Mouse (Mus musculus) forebrain, embryonic 12.5 days (tissue): Measurements from ENCODE around the gene Pkp4. TPM values are rescaled to one million over a fixed set of nuclear protein-coding genes. Genes with fewer than 3 reads are reported as not detected.
"Not testable (repeated sequence)": the region's sequence is repeated elsewhere in the genome, so short reads cannot be mapped to it uniquely, and the experiment has no call there.

Source experiments
- ATAC-seq: fragments of 200-750 bp; cut with Nextera tagmentation; 2 replicates; pipeline ENCODE4 v1.8.0; 2017; ENCODE audit warnings: moderate TSS enrichment; ENCODE audit not compliant: low FRiP score
- H3K27ac ChIP-seq: fragments of 300-500 bp; sonication (generic); 2 replicates; pipeline ENCODE4 v1.5.1; 2016; ENCODE audit warnings: mild to moderate bottlenecking
- H3K27me3 ChIP-seq: fragments of 300-500 bp; sonication (generic); 2 replicates; pipeline ENCODE4 v1.6.1; 2016; ENCODE audit warnings: mild to moderate bottlenecking
- H3K36me3 ChIP-seq: fragments of 300-500 bp; sonication (generic); replicated peaks from 2 replicates; pipeline ENCODE4 v1.6.1; 2016; ENCODE audit warnings: mild to moderate bottlenecking
- H3K4me1 ChIP-seq: fragments of 300-500 bp; sonication (generic); 2 replicates; pipeline ENCODE4 v1.6.1; 2016
- H3K4me2 ChIP-seq: fragments of 300-500 bp; sonication (generic); 2 replicates; pipeline ENCODE4 v1.6.1; 2016; ENCODE audit warnings: mild to moderate bottlenecking, moderate library complexity
- H3K4me3 ChIP-seq: fragments of 300-500 bp; sonication (generic); replicated peaks from 2 replicates; pipeline ENCODE4 v1.5.1; 2016; ENCODE audit warnings: mild to moderate bottlenecking
- H3K9ac ChIP-seq: fragments of 300-500 bp; sonication (generic); 2 replicates; pipeline ENCODE4 v1.6.1; 2016; ENCODE audit warnings: mild to moderate bottlenecking
- H3K9me3 ChIP-seq: fragments of 300-500 bp; sonication (generic); 2 replicates; pipeline ENCODE4 v1.6.1; 2016
- WGBS: fragments of 180-500 bp; shearing (Covaris S2); methylation state at CpG from one replicate; pipeline ENCODE4 v1.1.7; 2016; 5-methylcytosine and 5-hydroxymethylcytosine counted together
- polyA plus RNA-seq: library from polyadenylated mRNA; unstranded; fragments of >200 nt; fragmentation: Nextera tagmentation; extraction: Ambion mirVana; gene quantifications from 2 replicates; pipeline ENCODE4 v1.2.1, GENCODE M21; 2016

The Pkp4 gene
- polyA plus RNA-seq, 1 experiment from 2014 or later: 19.0 TPM

DNA sequence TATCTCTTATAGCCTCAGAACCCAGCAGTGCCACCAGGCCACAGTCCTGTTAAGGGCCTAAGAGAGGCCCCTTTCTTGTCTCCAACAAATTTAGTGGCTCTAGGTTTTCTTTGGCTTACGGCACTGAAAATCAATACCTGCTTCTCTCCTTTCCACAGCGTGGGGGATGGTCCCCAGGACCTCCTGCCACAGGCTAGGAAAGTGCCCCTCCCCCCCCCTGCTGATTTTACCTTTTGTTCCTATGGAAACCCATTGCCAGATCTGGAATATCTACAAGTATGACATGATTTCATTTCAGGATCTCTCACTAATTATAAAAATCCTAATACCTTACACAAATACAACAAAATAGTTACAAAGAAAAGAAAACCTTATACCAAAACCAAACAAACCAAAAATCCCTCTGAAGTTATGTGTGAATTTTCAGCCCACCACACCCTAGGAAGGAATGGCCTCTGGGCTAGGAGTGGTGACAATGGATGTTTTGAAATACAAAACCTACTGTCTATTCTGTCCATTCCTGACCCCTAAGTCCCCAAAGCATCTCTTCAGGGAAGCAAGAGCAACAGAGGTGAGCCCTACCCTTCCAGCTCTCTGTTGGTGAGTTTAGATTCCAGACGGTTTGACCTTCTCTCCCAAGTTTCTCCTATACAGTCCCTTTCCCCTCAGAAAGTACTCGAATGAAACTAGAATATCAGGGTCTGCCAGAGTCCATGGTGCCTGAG lies 224.7 kb downstream of the Pkp4 start:
- ATAC-seq: no peak
- H3K4me2 ChIP-seq: no peak overlapping the region

DNA sequence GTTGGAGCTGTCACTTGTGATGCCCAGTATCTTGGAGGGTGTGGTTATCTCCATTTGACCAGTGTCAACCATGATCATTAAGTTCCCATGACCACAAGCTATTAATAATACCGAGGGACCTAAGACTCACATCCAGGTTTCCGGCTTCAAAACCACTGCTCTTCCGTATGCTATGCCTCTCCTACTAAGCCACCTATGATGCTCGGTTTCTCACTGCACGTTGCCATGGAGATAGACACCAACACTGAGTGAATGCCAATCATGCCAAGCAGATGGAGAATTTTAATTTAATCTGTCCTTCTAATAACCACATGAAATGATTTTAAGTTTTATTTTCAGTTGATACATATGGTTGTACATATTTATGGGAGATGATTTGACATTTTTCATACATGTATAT lies 229.3 kb downstream of the Pkp4 start:
- no peak for ATAC-seq

More for the DNA sequence above, 224.7 kb downstream of the Pkp4 start:
- Histone ChIP-seq H3K9ac (no peak overlapping the region), H3K36me3 (no peaks in the 10 kb centered on the region), H3K27me3 (no peaks in the 10 kb centered on the region), H3K9me3 (no peaks in the 10 kb centered on the region), H3K4me1 (no peaks in the 10 kb centered on the region), H3K4me3 (no peak overlapping the region), H3K27ac (no peak overlapping the region)
- WGBS: 70% methylated on average over 4 of the region's 4 CpGs

DNA sequence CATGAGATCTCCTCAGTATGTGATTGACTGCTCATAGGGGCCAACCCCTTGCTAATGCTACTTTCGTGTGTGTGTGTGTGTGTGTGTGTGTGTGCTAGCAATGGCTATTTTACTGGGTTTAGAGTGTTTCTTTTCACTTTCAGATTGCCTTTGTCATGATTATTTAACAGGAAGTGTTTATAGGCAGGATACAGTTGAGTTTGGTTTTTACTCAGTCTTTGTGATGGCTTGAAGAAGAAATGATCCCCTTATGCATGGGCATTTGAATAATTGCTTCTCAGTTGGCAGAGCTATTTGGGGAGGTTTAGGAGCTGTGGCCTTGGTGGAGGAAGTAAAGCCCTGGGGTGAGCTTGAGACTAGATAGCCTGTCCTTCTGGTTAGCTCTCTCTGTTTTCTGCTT lies 232.5 kb downstream of the Pkp4 start:
- no peaks in the 10 kb centered on the region for H3K27me3 ChIP-seq
- no peak overlapping the region for H3K4me2 ChIP-seq
- WGBS: 83% methylated on average over 1 of the region's 1 CpGs
- no peak overlapping the region for H3K4me3 ChIP-seq
- ATAC-seq: no peak
- H3K27ac ChIP-seq: no peak overlapping the region
- H3K9me3 ChIP-seq: no peaks in the 10 kb centered on the region
- H3K9ac ChIP-seq: no peak overlapping the region
- H3K4me1 ChIP-seq: no peaks in the 10 kb centered on the region
- no peaks in the 10 kb centered on the region for H3K36me3 ChIP-seq

More for the DNA sequence above, 229.3 kb downstream of the Pkp4 start:
- Histone ChIP-seq H3K4me3 (no peak overlapping the region), H3K27me3 (no peaks in the 10 kb centered on the region), H3K27ac (no peak overlapping the region), H3K36me3 (no peaks in the 10 kb centered on the region), H3K9me3 (no peaks in the 10 kb centered on the region), H3K4me2 (no peak overlapping the region), H3K4me1 (no peaks in the 10 kb centered on the region), H3K9ac (no peak overlapping the region)
- WGBS: 87% methylated on average over 5 of the region's 5 CpGs

DNA sequence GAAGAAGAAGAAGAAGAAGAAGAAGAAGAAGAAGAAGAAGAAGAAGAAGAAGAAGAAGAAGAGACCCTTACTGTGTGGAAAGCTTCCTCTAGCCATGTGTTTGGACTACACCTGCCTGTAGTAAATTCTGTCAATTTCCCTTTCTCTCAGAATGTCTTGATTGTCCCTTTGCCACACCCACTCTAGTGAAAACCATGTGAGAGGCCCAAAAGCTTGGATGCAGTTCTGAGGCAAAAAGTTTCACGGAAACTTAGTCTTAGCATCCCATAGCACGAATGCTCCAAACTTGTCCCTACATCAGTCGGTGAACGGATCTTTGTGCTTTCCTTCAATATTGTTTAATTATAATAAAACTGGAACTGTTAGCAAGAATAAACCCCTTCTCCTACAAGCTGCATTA lies 234.0 kb downstream of the Pkp4 start:
- no peaks in the 10 kb centered on the region for H3K27me3 ChIP-seq
- no peak overlapping the region for H3K27ac ChIP-seq
- no peaks in the 10 kb centered on the region for H3K36me3 ChIP-seq
- no peaks in the 10 kb centered on the region for H3K4me1 ChIP-seq
- no peaks in the 10 kb centered on the region for H3K9me3 ChIP-seq
- H3K9ac ChIP-seq: no peak overlapping the region
- no peak overlapping the region for H3K4me3 ChIP-seq
- 97% methylated on average over 4 of the region's 4 CpGs for WGBS
- no peak overlapping the region for H3K4me2 ChIP-seq
- ATAC-seq: no peak

DNA sequence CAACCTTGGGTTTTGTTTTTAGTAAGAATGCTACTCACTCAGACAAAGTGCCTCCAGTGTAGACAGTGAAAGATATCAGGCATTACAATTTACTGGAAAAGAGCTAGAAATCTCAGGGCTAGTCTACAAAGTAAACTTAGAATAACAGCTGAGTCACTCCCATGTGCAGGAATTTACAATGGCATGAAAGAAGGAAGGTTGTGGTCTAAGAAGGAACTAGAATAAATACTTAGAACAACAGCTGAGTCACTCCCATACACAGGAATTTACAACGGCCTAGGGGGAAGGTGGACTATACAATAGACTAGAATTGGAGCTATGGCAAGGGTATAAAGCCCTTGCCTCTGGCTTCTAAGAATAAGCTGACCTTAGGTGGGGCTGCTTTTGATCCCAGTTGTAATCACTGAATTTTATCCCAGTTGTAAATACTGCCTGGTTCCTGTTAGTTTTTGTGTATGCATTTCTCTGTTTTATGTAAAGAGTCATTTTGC lies 234.6 kb downstream of the Pkp4 start:
- H3K36me3 ChIP-seq, H3K27ac ChIP-seq, H3K4me2 ChIP-seq, H3K4me1 ChIP-seq, H3K9me3 ChIP-seq, H3K9ac ChIP-seq, H3K4me3 ChIP-seq, H3K27me3 ChIP-seq, ATAC-seq: not testable (repeated sequence)
- 74% methylated on average over 1 of the region's 1 CpGs for WGBS

DNA sequence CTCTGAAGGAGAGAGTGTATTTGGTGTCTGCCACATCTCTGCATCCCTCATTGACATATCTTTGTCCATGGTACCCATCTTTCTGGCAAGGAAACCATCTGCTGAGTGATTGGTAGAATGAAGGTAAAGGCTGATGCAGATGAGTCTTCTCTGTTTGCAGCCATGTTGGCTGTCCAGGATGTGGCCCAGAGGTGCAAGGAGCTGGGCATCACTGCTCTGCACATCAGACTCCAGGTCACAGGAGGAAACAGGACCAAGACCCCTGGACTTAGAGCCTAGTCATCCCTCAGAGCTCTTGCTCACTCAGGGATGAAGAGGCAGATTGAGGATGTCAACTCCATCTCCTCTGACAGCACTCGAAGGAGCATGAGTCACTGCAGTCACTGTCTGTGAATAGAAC lies 235.9 kb downstream of the Pkp4 start:
- H3K27me3 ChIP-seq: no peaks in the 10 kb centered on the region
- no peak overlapping the region for H3K27ac ChIP-seq
- WGBS: 95% methylated on average over 1 of the region's 1 CpGs
- no peaks in the 10 kb centered on the region for H3K4me1 ChIP-seq
- H3K4me3 ChIP-seq: no peak overlapping the region
- H3K9me3 ChIP-seq: no peaks in the 10 kb centered on the region
- no peak overlapping the region for H3K4me2 ChIP-seq
- ATAC-seq: no peak
- no peak overlapping the region for H3K9ac ChIP-seq
- no peaks in the 10 kb centered on the region for H3K36me3 ChIP-seq

DNA sequence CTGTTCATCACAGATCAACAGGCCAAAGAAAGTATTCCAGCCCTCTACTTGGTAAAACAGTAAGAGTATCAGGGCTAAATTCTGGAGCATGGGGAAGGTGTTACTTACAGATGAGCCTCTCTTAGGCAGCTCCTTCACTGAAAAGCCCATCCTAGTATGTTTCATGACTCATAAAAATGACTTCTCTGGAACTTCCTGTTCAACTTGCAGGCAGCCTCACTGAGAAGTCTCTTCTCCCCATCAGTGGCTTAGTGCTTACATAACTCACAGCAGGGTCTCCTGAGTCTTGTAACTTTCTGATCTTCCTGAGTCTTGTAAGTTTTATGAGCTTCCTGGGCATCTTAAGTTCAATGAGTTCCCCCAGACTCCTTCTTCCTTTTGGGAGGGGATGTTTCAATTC lies 236.9 kb downstream of the Pkp4 start:
- ATAC-seq: no peak
- Histone ChIP-seq H3K9ac (no peak overlapping the region), H3K9me3 (no peaks in the 10 kb centered on the region), H3K4me1 (no peaks in the 10 kb centered on the region), H3K27me3 (no peaks in the 10 kb centered on the region), H3K27ac (no peak overlapping the region), H3K36me3 (no peaks in the 10 kb centered on the region), H3K4me3 (no peak overlapping the region), H3K4me2 (no peak overlapping the region)

DNA sequence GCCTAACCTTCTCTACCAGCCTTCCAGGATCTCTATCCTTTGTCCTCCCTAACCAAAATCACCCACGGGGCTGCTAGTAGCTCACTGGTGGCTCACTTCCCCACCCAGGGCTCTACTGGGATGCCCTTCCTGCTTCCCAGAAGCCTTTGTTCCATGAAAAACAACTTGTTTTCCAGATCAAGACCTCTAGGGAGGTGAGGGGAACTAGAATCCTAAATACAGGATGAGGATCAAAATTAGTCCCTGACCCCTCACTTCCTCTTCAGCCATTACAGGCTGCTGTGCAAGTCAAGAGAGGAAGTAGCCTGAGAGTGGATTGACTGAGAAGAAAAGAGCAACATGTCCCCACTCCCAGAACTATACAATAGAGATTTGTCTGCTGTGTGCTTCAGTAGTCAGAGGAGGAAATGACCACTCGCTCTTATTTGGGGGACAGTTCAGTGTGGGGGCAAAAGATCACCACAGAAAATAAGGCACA lies 240.3 kb downstream of the Pkp4 start:
- ATAC-seq: no peak
- WGBS: 75% methylated on average over 2 of the region's 2 CpGs
- no peaks in the 10 kb centered on the region for H3K9me3 ChIP-seq
- no peak overlapping the region for H3K4me2 ChIP-seq
- H3K9ac ChIP-seq: no peak overlapping the region
- no peaks in the 10 kb centered on the region for H3K36me3 ChIP-seq
- H3K27ac ChIP-seq: no peak overlapping the region
- H3K27me3 ChIP-seq: no peaks in the 10 kb centered on the region
- no peak overlapping the region for H3K4me3 ChIP-seq
- H3K4me1 ChIP-seq: no peaks in the 10 kb centered on the region

DNA sequence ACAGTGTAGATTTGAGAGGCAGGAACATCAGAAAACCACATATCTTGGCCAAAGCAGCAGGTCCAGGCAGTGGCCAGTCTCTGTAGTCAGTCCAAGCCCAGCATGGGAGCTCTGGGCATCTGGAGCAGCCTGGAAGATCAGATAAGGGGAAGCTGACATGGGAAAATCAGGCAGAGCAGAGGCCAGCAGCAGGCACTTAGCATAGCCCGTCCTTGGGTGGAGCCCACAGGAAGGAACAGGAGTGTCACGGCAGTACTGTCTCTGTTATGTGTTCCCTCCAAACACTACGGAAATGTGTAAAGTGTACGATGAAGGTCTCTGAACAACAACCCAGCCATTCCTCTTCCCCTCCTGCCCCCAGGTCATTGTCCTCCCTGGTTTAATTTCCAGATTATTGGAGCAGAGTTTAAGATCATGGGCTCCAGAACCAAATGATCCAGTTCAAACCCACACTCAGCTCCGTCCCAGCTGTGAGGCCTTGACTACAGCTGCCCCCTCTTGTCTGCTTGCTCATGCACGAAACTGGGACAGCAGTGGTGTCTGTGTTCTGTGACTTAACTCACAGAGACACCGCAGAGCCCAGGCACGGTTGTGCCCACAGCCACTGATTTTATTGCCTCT lies 241.3 kb downstream of the Pkp4 start:
- no peaks in the 10 kb centered on the region for H3K4me1 ChIP-seq
- no peak overlapping the region for H3K4me3 ChIP-seq
- no peaks in the 10 kb centered on the region for H3K9me3 ChIP-seq
- no peak for ATAC-seq
- H3K36me3 ChIP-seq: no peaks in the 10 kb centered on the region
- H3K4me2 ChIP-seq: no peak overlapping the region
- no peaks in the 10 kb centered on the region for H3K27me3 ChIP-seq
- no peak overlapping the region for H3K9ac ChIP-seq
- WGBS: 91% methylated on average over 8 of the region's 8 CpGs
- H3K27ac ChIP-seq: no peak overlapping the region

DNA sequence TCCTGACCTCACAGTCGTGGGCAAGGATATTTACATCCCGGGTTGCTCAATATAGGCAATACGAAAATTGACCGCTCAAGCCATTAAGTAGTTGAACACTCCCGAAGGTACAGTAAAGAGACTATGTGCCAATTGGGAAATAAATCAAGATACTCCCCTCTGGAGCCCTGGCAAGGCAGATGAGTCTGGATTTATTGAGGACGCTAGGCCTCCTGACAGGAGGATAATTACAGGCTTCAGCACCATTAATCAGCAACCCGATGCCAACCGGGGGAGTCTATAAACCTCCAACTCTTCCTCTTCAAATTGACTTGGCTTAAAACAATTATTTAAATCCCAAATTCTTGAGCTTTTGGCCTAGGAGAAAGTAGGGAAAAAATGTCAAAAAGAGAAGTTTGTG lies 243.4 kb downstream of the Pkp4 start:
- H3K27me3 ChIP-seq: no peaks in the 10 kb centered on the region
- 88% methylated on average over 8 of the region's 8 CpGs for WGBS
- no peak overlapping the region for H3K27ac ChIP-seq
- no peak for ATAC-seq
- no peaks in the 10 kb centered on the region for H3K4me1 ChIP-seq
- H3K9me3 ChIP-seq: no peaks in the 10 kb centered on the region
- H3K9ac ChIP-seq: no peak overlapping the region
- H3K4me2 ChIP-seq: no peak overlapping the region
- H3K4me3 ChIP-seq: no peak overlapping the region
- H3K36me3 ChIP-seq: no peaks in the 10 kb centered on the region

Other genes with a start within 250 kb of the Pkp4 start
- gene Ccdc148, start 167 bp upstream of the Pkp4 start, polyA plus RNA-seq: 2.4 TPM in 2 replicates